Mouse (Mus musculus): ENCODE measurements around the gene Pih1d1. TPM values are rescaled to one million over a fixed set of nuclear protein-coding genes. Genes with fewer than 3 reads are reported as not detected.
A peak's percentile ranks its signal among the peaks of the same experiment; 100 is the strongest.

Gene Pih1d1
- polyA plus RNA-seq, 1 experiment from 2014 or later: 111 TPM

DNA sequence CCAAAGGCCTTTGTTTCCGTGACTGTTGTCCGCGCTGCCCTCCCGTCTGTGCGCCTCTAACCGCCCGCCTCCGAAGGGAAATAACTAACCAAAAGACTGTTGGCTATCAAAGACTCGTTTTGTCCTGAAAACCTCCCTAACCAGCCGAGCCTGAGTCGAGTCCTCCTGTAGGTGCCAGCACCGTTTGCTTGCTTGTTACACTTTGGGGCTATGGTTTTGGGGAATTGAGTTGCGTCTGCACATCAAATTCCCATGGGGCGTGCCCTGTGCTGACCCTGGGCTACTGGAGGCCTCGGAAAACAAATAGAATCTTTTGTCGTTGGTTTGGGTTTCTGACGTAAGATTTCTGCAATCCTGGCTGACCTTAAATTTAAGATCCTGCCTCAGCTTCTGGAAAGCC is 24.8 kb upstream of the Pih1d1 start:
- Histone ChIP-seq H3K9me3 (replicated peaks) (no peaks in the 10 kb centered on the region), H3K36me3 (peaks cover 35% of the 10 kb centered on the region), H3K4me1 (peaks cover 53% of the 10 kb centered on the region), H3K4me3 (peak overlapping the region; percentile 95), H3K27ac (replicated peaks) (peak overlapping the region; percentile 100), H3K27me3 (ENCODE audit: low read depth, poor library complexity, severe bottlenecking) (peaks cover under 1% of the 10 kb centered on the region; the same call in 1 of the 2 replicates)
- DNase-seq (ENCODE audit: low spot score): no peak
- under 1% methylated on average over 17 of the region's 17 CpGs for WGBS

DNA sequence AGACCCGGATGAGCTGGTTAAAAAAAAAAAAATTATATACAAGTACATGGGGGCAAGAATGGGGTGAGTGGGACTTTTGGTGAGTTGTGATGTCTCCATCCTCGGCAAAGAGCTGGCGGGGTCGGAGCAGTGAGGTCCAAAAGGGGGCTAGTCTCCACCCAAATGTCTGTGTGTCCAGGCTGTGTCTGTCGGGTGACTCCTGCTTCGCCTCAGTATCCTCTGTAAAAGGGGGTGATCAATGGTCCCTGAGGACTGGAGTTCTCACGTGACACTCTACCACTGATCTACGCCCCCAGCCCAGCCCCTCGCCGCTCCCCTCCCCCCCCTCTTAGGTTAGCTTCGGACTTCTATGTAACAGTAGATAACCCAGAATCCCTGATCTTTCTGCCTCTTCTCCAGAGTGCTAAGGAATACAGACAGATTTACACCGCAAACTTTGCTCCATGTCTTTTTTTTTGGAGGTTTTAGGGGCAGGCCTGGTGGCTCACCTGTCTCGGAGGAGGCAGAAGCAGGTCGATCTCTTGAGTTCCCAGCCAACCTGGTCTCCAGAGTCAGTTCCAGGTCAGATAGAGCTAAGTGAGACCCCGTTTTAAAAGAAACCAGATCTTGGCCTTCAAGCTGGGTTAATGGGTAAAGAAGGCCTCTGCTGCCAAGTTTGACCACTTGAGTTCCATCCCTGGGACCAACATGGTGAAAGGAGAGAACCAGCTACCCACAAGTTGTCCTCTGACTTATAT is 24.2 kb upstream of the Pih1d1 start:
- peaks cover 7% of the 10 kb centered on the region for H3K27me3 ChIP-seq (ENCODE audit: low read depth, poor library complexity, severe bottlenecking)
- WGBS: 55% methylated on average over 15 of the region's 15 CpGs
- H3K27ac ChIP-seq (replicated peaks): peak overlapping the region; percentile 100
- no peak for DNase-seq (ENCODE audit: low spot score)
- H3K36me3 ChIP-seq: peaks cover 30% of the 10 kb centered on the region
- H3K9me3 ChIP-seq (replicated peaks): no peaks in the 10 kb centered on the region
- peak overlapping the region; percentile 95 for H3K4me3 ChIP-seq
- peaks cover 52% of the 10 kb centered on the region for H3K4me1 ChIP-seq

DNA sequence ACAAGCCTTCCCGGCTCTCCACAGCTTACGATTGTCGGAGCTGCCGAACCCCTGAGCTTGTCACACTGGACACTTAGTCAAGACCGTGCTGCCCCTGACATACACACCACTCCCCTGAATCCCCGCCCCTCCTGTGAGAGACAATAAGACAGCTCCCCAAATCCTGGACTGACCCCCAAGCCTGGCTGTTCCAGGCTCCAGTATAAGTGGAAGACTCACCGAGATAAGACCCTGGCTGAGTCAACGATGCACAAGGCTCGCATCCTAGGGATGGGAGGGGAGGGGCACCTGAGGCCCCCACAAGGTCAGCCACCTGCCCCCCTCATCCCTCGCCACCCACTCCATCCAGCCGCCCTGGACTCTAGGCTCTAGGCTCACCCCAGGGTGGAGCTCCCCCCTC is 22.3 kb upstream of the Pih1d1 start:
- Histone ChIP-seq H3K36me3 (peaks cover 11% of the 10 kb centered on the region), H3K27ac (replicated peaks) (peak overlapping the region; percentile 50; the same call in 1 of the 2 replicates), H3K4me3 (no peak overlapping the region), H3K4me1 (peaks cover 42% of the 10 kb centered on the region), H3K9me3 (replicated peaks) (no peaks in the 10 kb centered on the region), H3K27me3 (ENCODE audit: low read depth, poor library complexity, severe bottlenecking) (peaks cover 23% of the 10 kb centered on the region)
- no peak for DNase-seq (ENCODE audit: low spot score)
- 76% methylated on average over 11 of the region's 11 CpGs for WGBS

DNA sequence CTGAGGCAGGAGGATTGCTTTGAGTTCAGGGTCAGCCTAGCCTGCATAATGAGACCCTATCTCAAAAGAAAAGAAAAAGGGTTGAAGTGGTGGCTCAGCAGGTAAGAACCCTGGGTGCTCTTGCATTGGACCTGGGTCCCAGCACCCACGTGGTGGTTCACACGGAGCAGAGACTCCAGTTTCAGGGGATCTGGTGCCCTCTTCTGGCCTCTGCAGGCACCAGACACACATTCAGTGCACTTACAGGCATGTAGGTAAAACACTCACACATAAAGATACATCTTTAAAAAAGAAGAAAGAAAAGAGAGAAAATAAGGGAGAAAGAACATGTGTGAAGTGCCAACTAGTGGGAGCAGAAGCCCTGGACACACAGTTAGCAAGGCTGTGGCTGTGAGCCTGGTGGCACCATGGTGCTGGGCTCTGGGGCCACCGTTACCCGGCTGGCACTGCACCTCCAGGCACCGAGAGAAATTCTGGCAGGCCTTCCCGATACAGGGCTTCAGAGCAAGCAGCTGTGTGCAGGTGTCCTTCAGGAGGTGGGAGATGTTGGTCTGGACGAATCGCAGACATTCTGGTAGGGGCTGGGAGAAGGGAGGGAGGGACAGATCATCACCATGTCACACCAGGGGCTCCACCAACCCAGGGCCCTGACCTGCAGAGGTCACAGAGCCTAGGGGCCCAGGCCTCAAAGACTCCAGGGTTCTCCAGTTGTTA is 20.5 kb upstream of the Pih1d1 start:
- Histone ChIP-seq H3K27ac (replicated peaks) (no peak overlapping the region), H3K9me3 (replicated peaks) (no peaks in the 10 kb centered on the region), H3K4me3 (no peak overlapping the region; the same call in 1 of the 2 replicates), H3K4me1 (peaks cover 33% of the 10 kb centered on the region), H3K27me3 (ENCODE audit: low read depth, poor library complexity, severe bottlenecking) (peaks cover 35% of the 10 kb centered on the region), H3K36me3 (no peaks in the 10 kb centered on the region)
- WGBS: 79% methylated on average over 8 of the region's 8 CpGs
- DNase-seq (ENCODE audit: low spot score): no peak

DNA sequence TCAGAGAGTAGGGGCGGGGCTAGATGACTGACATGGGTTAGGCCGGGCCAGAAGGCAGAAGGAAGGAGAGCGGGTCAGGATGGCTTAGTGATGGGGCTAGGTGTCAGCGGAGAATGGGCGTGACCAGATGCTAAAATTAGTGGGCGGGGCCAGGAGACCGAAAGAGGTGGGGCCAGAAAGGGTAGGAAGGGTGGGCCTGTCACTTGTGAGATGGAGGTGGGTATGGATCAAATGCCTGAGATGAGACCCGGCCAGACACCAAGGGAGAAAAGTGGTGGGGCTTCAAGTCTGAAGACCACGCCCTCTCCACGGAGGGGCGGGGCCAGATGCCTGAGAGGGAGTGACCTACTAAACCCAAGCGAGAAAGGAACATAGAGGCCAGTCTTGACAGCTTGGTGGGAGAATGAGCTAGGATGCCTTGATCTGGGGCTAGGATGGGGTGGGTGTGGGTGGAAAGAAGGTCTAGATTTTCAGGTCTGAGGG is 19.5 kb upstream of the Pih1d1 start:
- Histone ChIP-seq H3K27me3 (ENCODE audit: low read depth, poor library complexity, severe bottlenecking) (peaks cover 35% of the 10 kb centered on the region), H3K4me1 (peaks cover 29% of the 10 kb centered on the region), H3K27ac (replicated peaks) (no peak overlapping the region), H3K36me3 (no peaks in the 10 kb centered on the region), H3K4me3 (peak overlapping the region; percentile 66; the same call in 1 of the 2 replicates), H3K9me3 (replicated peaks) (no peaks in the 10 kb centered on the region)
- no peak for DNase-seq (ENCODE audit: low spot score)
- WGBS: 6% methylated on average over 12 of the region's 12 CpGs

DNA sequence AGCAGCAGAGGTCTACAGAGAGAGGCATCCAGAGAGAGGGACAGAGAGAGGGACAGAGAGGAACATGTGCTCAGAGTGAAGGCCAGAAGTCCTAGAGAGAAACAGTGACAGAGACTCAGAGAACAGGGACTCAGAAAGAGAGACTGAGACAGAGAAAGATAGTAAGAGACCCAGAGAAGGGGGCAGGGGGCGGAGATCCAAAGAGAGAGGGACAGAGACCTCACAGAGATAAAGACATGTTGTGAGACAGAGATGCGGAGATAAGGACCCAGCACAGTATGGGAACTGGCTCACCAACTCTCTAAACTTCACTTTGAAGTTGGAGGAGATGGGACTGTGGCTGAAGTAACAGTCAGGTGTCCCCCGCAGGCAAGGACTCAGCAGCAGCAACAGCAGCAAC is 18.7 kb upstream of the Pih1d1 start:
- WGBS: 85% methylated on average over 3 of the region's 3 CpGs
- peaks cover 35% of the 10 kb centered on the region for H3K27me3 ChIP-seq (ENCODE audit: low read depth, poor library complexity, severe bottlenecking)
- peaks cover 23% of the 10 kb centered on the region for H3K4me1 ChIP-seq
- peak overlapping the region; percentile 66 for H3K4me3 ChIP-seq
- peak overlapping the region; percentile 74 for H3K27ac ChIP-seq (replicated peaks)
- H3K36me3 ChIP-seq: no peaks in the 10 kb centered on the region
- no peaks in the 10 kb centered on the region for H3K9me3 ChIP-seq (replicated peaks)
- no peak for DNase-seq (ENCODE audit: low spot score)

DNA sequence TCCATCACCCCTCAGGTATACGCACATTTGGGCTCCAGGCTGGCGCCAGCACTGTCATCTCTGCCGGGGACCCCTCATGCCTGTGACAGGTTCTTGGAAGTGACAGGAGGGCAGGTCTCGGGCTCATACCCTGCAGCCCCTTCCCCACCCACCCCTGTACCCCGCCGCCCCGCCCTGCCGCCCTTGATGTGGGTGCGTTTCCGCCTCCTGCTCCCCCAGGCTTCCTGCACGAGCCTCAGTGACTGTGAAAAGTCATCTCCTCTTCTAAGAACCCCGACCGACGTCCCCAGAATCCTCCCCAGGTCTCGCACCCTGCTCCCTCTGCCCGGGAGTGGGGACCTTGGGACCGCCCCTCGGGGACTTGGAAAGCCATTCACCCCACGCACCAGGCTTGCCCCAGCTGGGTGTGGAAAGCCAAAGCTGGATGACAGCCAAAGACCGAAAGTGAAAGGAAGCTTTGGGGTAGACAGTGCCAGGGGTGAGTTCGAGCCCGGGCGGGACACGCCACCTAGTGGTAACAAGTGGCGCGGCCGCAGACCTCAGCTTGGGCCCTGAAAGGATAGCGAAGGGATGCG is 18.0 kb upstream of the Pih1d1 start, which contains the start of the genes Gm45713 and Flt3l:
TSS of gene Gm45713 (minus strand) at position 239 of the 575 bp plus-strand sequence.
TSS of gene Flt3l (minus strand) at position 440 of the 575 bp plus-strand sequence.
- Histone ChIP-seq H3K9me3 (replicated peaks) (no peaks in the 10 kb centered on the region), H3K4me1 (peaks cover 23% of the 10 kb centered on the region), H3K27me3 (ENCODE audit: low read depth, poor library complexity, severe bottlenecking) (peaks cover 35% of the 10 kb centered on the region), H3K27ac (replicated peaks) (peak within 1 kb of the TSS; percentile 74), H3K36me3 (no peaks in the 10 kb centered on the region), H3K4me3 (peak within 1 kb of the TSS; percentile 66)
- DNase-seq (ENCODE audit: low spot score): peak; percentile 84
- 4% methylated on average over 28 of the region's 29 CpGs for WGBS

DNA sequence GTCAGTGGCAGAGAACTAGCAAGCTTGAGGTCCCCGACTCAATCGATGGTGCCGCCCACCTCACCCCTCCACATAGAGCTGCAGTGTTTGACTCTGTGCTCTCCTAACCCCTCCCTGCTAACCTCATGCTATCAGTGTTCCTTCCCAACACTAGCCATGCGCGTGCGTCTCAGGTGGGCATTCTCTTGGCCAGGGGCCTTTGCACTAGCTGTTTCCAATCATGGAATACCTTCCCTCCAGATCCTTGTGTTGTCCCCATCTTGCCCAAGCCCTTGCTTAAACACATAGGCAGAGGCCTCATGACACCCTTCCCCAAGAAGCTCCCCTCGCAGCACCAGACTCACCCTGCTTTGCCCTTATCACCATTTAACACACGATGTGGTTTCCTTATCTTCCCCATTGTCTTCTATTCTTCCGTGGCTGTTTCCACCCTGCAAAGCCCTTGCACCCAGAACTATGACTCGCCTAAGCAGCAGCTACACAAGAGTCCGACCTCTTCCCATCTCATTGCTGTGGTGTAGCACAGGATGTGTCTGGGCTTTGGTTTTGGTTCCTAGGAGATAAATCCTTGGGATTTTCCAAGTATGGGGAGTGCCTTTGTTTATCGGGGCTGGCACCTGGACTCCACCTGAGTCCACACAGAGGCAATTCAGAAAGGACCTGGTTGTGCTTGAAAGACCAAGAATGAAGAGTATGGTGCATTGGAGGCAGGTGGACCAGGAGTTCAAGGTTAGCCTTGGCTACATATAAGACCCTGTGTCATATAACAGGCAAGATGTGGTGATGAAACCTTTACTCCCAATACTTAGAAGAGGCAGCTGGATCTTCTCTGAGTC is 16.7 kb upstream of the Pih1d1 start:
- DNase-seq (ENCODE audit: low spot score): no peak
- peaks cover 35% of the 10 kb centered on the region for H3K27me3 ChIP-seq (ENCODE audit: low read depth, poor library complexity, severe bottlenecking)
- 0 out of 2 replicates have a peak overlapping the region, but pooled peaks have one; percentile 16 for H3K4me3 ChIP-seq
- no peaks in the 10 kb centered on the region for H3K9me3 ChIP-seq (replicated peaks)
- H3K36me3 ChIP-seq: peaks cover 10% of the 10 kb centered on the region
- whole genome bisulfite sequencing: 83% methylated on average over 12 of the region's 12 CpGs
- H3K4me1 ChIP-seq: peaks cover 18% of the 10 kb centered on the region
- H3K27ac ChIP-seq (replicated peaks): 0 out of 2 replicates have a peak overlapping the region, but pooled peaks have one; percentile 39

DNA sequence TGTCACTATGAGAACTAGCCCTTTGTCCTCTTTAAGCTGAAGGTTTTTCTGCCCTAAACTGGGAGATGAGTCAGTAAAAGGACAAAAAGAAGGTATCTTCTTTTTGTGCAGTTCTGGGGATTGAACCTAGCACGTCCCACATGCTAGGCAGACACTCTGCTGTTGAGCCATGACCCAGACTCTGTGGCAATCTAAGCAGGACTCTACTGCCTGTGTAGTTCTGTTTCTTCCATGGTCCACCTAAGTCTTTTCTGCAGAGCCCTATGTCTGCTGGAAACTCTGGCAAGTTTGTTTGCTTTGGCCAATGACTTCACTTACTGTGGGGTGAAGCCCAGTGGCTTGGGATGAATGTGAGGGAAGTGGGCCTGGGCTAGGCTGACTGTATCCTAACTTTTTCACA is 15.7 kb upstream of the Pih1d1 start:
- Histone ChIP-seq H3K9me3 (replicated peaks) (no peaks in the 10 kb centered on the region), H3K4me3 (no peak overlapping the region), H3K27ac (replicated peaks) (no peak overlapping the region), H3K36me3 (peaks cover 20% of the 10 kb centered on the region), H3K27me3 (ENCODE audit: low read depth, poor library complexity, severe bottlenecking) (peaks cover 35% of the 10 kb centered on the region), H3K4me1 (peaks cover 18% of the 10 kb centered on the region)
- no peak for DNase-seq (ENCODE audit: low spot score)
- 68% methylated on average over 1 of the region's 1 CpGs for WGBS

DNA sequence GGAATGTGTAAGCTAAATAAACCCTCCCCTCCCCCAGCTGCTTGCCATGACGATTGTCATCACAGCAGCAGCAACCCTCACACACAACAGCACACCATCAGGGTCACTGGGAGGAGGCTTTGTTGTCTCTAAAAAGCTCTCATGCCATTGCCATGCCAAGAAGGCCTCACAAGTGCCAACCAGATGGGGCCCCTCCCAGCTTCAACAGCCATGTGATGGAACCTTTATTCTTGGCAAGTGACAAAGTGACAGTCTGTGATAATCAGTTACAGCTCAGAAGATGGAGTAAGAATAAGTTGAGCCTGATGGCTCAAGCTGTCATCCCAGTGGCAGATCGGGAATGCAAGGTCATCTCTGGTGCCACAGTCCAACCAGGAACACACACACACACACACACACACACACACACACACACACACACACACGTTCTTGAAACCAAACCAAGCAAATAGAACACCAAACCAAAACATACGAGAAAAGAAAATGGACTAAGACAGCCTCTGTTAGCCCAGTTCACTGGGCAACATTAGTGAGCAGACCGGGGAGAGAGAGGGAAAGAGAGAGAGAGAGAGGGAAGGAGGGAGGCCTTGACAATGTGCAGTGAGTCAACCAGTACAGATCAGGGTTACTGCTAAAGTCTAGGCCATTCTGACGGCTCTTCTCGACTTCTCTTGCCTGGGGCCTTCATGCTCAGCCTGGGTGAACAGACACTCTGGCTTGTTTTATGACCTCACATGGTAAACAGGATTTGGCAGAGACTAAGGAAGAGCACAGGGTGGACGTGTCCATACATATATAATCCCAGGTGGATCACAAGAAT is 14.0 kb upstream of the Pih1d1 start:
- Histone ChIP-seq H3K27me3 (ENCODE audit: low read depth, poor library complexity, severe bottlenecking) (peaks cover 27% of the 10 kb centered on the region), H3K4me1 (peaks cover 9% of the 10 kb centered on the region), H3K27ac (replicated peaks) (no peak overlapping the region), H3K4me3 (no peak overlapping the region), H3K36me3 (peaks cover 38% of the 10 kb centered on the region), H3K9me3 (replicated peaks) (no peaks in the 10 kb centered on the region)
- DNase-seq (ENCODE audit: low spot score): no peak
- 80% methylated on average over 8 of the region's 8 CpGs for WGBS

DNA sequence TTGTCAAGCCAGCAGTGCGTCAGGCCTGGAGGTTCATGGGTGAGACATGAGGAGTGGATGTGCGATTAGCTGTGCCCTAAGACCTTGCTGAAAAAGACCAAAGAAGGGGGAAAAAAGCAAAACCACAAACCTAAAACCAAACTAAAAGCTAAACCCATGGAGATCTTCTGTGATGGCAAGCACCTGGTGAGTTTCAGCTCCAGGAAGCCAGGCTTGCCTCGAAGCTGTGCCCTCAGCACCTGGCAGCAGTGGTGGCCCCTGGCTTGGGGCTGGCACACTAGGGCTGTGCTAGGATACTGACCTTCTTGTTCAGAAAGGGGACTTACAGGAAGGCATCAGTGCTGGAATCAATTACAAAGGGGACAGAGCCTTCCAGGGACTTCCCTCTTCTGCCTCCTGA is 12.8 kb upstream of the Pih1d1 start:
- no peaks in the 10 kb centered on the region for H3K4me1 ChIP-seq
- H3K9me3 ChIP-seq (replicated peaks): no peaks in the 10 kb centered on the region
- H3K4me3 ChIP-seq: no peak overlapping the region
- 96% methylated on average over 3 of the region's 3 CpGs for WGBS
- H3K27ac ChIP-seq (replicated peaks): no peak overlapping the region
- peaks cover 15% of the 10 kb centered on the region; the same call in 1 of the 2 replicates for H3K27me3 ChIP-seq (ENCODE audit: low read depth, poor library complexity, severe bottlenecking)
- peaks cover 50% of the 10 kb centered on the region for H3K36me3 ChIP-seq
- DNase-seq (ENCODE audit: low spot score): no peak

Measured in midbrain, embryonic 10.5 days (tissue).